Mouse (Mus musculus) embryonic facial prominence, embryonic 10.5 days (tissue): ENCODE results near the gene Cd48. TPM values are rescaled to one million over a fixed set of nuclear protein-coding genes. Genes with fewer than 3 reads are reported as not detected.
"Not testable (repeated sequence)": the region's sequence is repeated elsewhere in the genome, so short reads cannot be mapped to it uniquely, and the experiment has no call there.

Source experiments
- DNase-seq: peaks from one replicate; pipeline ENCODE4 v3.0.0-alpha.2; 2017; ENCODE audit warnings: low spot score
- H3K27ac ChIP-seq: fragments of 300-500 bp; sonication (generic); replicated peaks from 2 replicates; pipeline ENCODE4 v1.5.1; 2016; ENCODE audit warnings: mild to moderate bottlenecking
- H3K27me3 ChIP-seq: fragments of 300-500 bp; sonication (generic); replicated peaks from 2 replicates; pipeline ENCODE4 v1.6.1; 2016; ENCODE audit warnings: low read depth, mild to moderate bottlenecking; ENCODE audit not compliant: poor library complexity, severe bottlenecking
- H3K36me3 ChIP-seq: fragments of 300-500 bp; sonication (generic); replicated peaks from 2 replicates; pipeline ENCODE4 v1.6.1; 2016; ENCODE audit warnings: mild to moderate bottlenecking, moderate library complexity
- H3K4me1 ChIP-seq: fragments of 300-500 bp; sonication (generic); 2 replicates; pipeline ENCODE4 v1.6.1; 2016
- H3K4me3 ChIP-seq: fragments of 300-500 bp; sonication (generic); 2 replicates; pipeline ENCODE4 v1.5.1; 2016; ENCODE audit warnings: mild to moderate bottlenecking, moderate library complexity
- H3K9me3 ChIP-seq: fragments of 300-500 bp; sonication (generic); 2 replicates; pipeline ENCODE4 v1.6.1; 2016; ENCODE audit warnings: mild to moderate bottlenecking
- WGBS: fragments of 180-500 bp; shearing (Covaris S2); methylation state at CpG from one replicate; pipeline ENCODE4 v1.1.7; 2016; 5-methylcytosine and 5-hydroxymethylcytosine counted together
- polyA plus RNA-seq: library from polyadenylated mRNA; unstranded; fragments of >200 nt; fragmentation: Nextera tagmentation; extraction: Ambion mirVana; gene quantifications from 2 replicates; pipeline ENCODE4 v1.2.1, GENCODE M21; 2016

The Cd48 gene
- polyA plus RNA-seq, 1 experiment from 2014 or later: 0.55 TPM

DNA sequence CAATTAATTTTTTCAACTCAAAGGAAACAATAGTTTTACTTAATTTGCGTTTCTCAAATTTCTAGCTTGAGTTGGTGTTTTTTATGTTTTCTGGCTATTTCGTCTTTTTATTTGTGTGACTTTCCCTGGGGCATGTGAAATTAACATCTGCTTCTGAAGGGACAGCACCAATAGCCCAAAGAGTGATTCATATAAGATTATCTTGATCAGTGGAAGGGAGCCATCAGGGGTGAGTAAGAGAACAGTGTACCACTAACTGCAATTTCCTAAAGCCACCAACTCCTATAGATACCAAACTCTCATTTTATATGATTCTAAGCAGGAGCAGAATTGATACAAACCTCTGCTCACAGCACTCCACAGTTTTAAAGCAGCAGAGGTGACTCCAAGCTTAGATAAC is 18.1 kb upstream of the Cd48 start:
- H3K36me3 ChIP-seq: no peaks in the 10 kb centered on the region
- H3K9me3 ChIP-seq: no peaks in the 10 kb centered on the region
- WGBS: 85% methylated on average over 2 of the region's 2 CpGs
- no peaks in the 10 kb centered on the region for H3K4me1 ChIP-seq
- no peaks in the 10 kb centered on the region for H3K27me3 ChIP-seq
- H3K27ac ChIP-seq: no peak overlapping the region
- H3K4me3 ChIP-seq: no peak overlapping the region
- no peak for DNase-seq

DNA sequence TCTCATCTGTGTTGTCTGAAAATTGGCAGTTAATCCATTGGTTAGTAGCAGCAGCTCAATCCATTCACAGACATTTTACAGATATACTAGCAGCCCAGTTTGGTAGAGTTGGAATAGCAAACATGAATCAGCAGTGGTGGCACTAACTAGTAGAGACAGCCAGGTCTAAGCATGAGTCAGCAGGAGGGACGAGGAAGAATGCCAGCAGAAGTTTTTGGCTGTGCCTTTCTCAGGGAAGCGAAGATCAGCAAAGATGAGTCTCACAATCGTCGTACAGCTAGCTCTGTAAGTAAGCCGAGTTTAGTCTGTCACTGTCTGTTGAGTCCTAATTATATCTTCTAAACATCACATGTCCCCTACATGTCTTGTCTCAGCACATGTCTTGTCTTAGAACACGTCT is 15.5 kb upstream of the Cd48 start:
- Histone ChIP-seq H3K27me3 (no peaks in the 10 kb centered on the region), H3K27ac (no peak overlapping the region), H3K9me3 (no peaks in the 10 kb centered on the region), H3K4me3 (no peak overlapping the region), H3K36me3 (no peaks in the 10 kb centered on the region), H3K4me1 (no peaks in the 10 kb centered on the region)
- WGBS: 86% methylated on average over 6 of the region's 6 CpGs
- DNase-seq: no peak

DNA sequence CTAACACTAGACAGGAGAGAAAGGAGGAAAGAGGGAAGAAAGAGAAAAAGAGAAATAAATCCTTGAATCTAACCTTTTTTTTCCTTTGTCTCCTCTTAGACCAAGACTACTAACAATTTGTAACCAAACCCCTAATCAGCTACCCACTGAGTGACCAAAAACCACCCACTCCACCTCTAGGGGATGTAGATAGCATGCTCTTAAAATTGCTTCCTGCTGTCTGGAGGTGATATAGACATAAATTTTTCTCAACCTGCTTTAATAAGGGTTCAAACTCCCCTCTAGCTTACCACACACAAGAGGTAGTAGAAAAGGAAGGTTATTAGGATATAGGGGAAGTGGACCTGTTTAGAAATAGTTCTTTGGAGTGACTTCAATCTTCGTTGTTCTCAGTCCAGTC is 14.6 kb upstream of the Cd48 start:
- WGBS: 85% methylated on average over 1 of the region's 1 CpGs
- DNase-seq: no peak

DNA sequence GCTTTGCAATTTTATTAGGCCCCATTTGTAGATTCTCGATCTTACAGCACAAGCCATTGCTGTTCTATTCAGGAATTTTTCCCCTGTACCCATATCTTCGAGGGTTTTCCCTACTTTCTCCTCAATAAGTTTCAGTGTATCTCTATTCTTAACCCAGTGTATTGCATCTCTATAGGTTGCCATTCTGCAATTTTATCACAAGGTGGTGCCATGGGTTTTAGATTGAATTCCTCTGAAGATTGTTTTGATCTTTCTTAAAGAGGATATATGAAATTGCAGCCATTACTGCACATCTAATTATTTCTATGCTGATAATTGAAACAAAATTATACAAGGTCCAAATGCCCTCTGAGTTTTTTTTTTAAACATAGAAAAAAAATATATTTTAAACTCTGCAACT is 9.4 kb upstream of the Cd48 start:
- not testable (repeated sequence) for H3K4me1 ChIP-seq, H3K27ac ChIP-seq, H3K27me3 ChIP-seq, DNase-seq, H3K9me3 ChIP-seq, H3K36me3 ChIP-seq, H3K4me3 ChIP-seq
- WGBS: 86% methylated on average over 2 of the region's 2 CpGs

More for the DNA sequence above, 14.6 kb upstream of the Cd48 start:
- Histone ChIP-seq H3K27ac (no peak overlapping the region), H3K4me3 (no peak overlapping the region), H3K27me3 (no peaks in the 10 kb centered on the region), H3K36me3 (no peaks in the 10 kb centered on the region), H3K4me1 (no peaks in the 10 kb centered on the region), H3K9me3 (no peaks in the 10 kb centered on the region)

GRCm38 (mm10) chr1:171672854-171673475 is 8.8 kb upstream of the Cd48 start:
- no peaks in the 10 kb centered on the region for H3K36me3 ChIP-seq
- WGBS: 79% methylated on average over 5 of the region's 5 CpGs
- H3K9me3 ChIP-seq: no peaks in the 10 kb centered on the region
- no peak overlapping the region for H3K27ac ChIP-seq
- DNase-seq: no peak
- H3K27me3 ChIP-seq: no peaks in the 10 kb centered on the region
- no peaks in the 10 kb centered on the region for H3K4me1 ChIP-seq
- H3K4me3 ChIP-seq: no peak overlapping the region

- Histone ChIP-seq H3K4me3 (no peak overlapping the region), H3K36me3 (no peaks in the 10 kb centered on the region), H3K4me1 (no peaks in the 10 kb centered on the region), H3K9me3 (no peaks in the 10 kb centered on the region), H3K27me3 (no peaks in the 10 kb centered on the region), H3K27ac (no peak overlapping the region)
- DNase-seq: no peak
- WGBS: 84% methylated on average over 1 of the region's 1 CpGs
Observed at GRCm38 (mm10) chr1:171674467-171674866, 7.3 kb upstream of the Cd48 start.

- WGBS: 79% methylated on average over 1 of the region's 1 CpGs
Observed at GRCm38 (mm10) chr1:171677721-171678120, 4.1 kb upstream of the Cd48 start.

DNA sequence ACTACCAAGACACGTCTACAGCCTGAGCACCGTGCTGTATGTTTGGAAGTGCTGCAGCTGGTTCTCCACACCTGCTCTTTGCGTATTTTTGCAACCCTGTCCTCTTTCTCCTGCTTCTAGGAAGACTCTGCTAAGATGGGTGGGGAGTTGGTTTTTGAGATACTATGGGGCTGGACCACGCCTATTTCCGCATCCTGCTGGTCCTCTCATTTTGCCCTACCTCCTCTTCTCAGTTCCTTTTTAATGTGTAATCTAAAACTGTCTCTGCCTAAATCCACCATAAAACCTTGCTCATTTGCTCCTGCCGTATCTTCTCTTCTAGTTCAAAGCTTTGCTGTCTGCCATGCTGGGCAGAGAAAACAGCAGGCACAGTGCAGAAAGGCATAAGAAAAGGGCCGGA is 800 bp upstream of the Cd48 start:
- no peak for DNase-seq
- Histone ChIP-seq H3K4me3 (no peak overlapping the region), H3K27me3 (no peaks in the 10 kb centered on the region), H3K9me3 (no peaks in the 10 kb centered on the region), H3K36me3 (no peaks in the 10 kb centered on the region), H3K4me1 (no peaks in the 10 kb centered on the region), H3K27ac (no peak overlapping the region)
- 89% methylated on average over 7 of the region's 7 CpGs for WGBS

More at GRCm38 (mm10) chr1:171677721-171678120, 4.1 kb upstream of the Cd48 start:
- Histone ChIP-seq H3K27me3 (no peaks in the 10 kb centered on the region), H3K27ac (no peak overlapping the region), H3K4me3 (no peak overlapping the region), H3K4me1 (no peaks in the 10 kb centered on the region), H3K36me3 (no peaks in the 10 kb centered on the region), H3K9me3 (no peaks in the 10 kb centered on the region)
- DNase-seq: no peak

DNA sequence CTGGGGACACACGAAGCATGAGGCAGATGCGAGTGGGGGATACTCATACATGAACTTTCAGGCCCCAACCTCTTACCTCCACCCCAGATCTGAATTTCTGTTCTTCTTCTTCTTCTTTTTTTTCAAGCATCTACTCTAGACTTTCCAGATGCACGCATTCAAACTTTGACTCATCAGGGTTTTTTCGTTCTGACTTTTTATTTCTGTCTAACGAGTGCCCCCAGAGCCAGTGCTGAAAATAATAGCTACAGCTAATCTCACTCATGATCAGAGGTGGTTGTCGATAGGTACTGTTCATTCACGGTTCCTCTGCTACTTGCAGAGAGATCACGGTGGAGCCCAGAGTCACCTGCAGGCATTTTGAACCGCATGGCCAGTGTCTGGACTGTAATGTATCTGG is 3.1 kb downstream of the Cd48 start:
- DNase-seq: no peak
- WGBS: 94% methylated on average over 9 of the region's 9 CpGs
- no peak overlapping the region for H3K4me3 ChIP-seq
- no peaks in the 10 kb centered on the region for H3K9me3 ChIP-seq
- no peaks in the 10 kb centered on the region for H3K36me3 ChIP-seq
- H3K27me3 ChIP-seq: no peaks in the 10 kb centered on the region
- H3K4me1 ChIP-seq: no peaks in the 10 kb centered on the region
- H3K27ac ChIP-seq: no peak overlapping the region

DNA sequence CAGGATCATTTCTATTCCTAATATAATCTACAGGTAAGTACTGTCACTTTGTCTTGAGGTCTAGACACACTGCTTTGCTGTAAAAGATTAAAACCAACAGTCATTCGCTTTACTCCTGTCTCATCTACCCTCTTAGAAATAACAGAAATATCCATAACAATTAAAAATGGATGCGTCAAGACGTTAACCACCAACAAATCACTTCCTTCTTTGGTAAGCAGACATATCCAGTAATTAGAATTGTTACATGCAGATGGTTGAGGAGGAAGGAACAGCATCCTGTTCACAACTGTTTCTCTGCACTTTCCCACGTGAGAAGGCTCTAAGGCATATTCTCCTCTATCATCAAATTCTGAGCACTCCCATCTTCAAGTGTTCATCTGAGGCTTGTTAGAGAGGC is 5.5 kb downstream of the Cd48 start:
- 85% methylated on average over 4 of the region's 4 CpGs for WGBS
- H3K36me3 ChIP-seq: no peaks in the 10 kb centered on the region
- no peaks in the 10 kb centered on the region for H3K27me3 ChIP-seq

DNA sequence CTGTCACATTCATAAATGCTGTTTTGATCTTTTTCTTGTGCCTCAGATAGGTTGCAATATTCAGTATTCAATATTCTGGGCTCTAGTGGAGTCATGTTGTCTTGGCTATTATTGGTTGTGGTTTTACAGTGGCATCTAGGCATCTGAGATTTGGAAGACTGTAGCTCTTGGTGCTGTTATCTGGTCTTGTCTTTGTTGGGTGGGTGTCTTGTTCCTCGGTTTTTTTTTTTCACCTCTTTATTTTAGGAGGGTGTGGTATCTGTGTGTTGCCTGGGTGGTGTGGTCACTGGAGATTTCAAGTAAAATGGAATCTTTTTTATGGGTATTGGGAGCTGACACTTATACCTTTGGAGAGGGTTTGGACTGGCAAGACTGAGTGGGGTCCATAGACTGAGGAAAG is 12.1 kb downstream of the Cd48 start:
- H3K4me1 ChIP-seq: no peaks in the 10 kb centered on the region
- no peak overlapping the region for H3K27ac ChIP-seq
- H3K36me3 ChIP-seq: no peaks in the 10 kb centered on the region
- no peaks in the 10 kb centered on the region for H3K27me3 ChIP-seq
- DNase-seq: no peak
- H3K4me3 ChIP-seq: no peak overlapping the region
- no peaks in the 10 kb centered on the region for H3K9me3 ChIP-seq
- 75% methylated on average over 1 of the region's 1 CpGs for WGBS

More for the DNA sequence above, 5.5 kb downstream of the Cd48 start:
- no peak for DNase-seq
- H3K9me3 ChIP-seq: no peaks in the 10 kb centered on the region
- H3K4me1 ChIP-seq: no peaks in the 10 kb centered on the region
- no peak overlapping the region for H3K4me3 ChIP-seq
- H3K27ac ChIP-seq: no peak overlapping the region

DNA sequence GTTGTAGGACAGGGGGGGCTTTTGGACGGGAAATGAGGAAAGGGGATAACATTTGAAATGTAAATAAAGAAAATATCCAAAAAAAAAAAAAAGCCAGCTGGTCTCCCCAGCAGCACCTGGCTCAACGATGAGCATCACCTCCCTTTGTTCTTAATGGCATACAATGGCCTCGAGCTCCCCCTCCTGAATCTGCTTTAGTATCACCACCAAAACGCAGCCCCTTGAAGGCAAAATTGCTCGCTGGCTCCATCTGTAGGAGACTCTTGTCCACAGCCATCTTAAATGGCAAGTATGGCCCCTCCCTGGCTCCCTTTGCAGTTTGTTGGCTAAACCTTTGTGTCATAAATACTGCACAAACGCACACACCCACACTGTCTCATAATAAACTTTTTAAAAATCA is 17.2 kb downstream of the Cd48 start:
- Histone ChIP-seq H3K27me3 (no peaks in the 10 kb centered on the region), H3K4me3 (no peak overlapping the region), H3K36me3 (no peaks in the 10 kb centered on the region), H3K27ac (no peak overlapping the region), H3K4me1 (no peaks in the 10 kb centered on the region), H3K9me3 (no peaks in the 10 kb centered on the region)
- peak; percentile 39 for DNase-seq
- WGBS: 17% methylated on average over 6 of the region's 6 CpGs

DNA sequence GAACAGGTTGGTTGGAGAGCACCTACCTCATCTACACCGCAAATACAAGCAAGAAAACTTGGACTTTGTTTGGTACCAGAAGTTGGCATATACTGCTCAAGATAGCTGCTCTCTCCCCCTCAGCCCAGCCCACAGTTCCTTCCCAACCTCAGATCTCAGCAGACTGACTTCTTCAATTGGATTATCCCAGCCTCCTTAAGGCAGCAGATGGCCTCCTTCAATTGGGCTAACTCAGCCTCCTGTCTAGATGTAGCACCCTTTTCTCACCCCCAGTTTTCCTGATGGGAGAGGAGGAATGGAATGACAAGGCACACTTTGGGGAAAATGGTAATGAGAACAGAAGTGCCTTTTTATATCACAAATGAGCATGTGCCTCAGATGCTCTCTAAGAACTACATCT is 31.9 kb downstream of the Cd48 start:
- H3K9me3 ChIP-seq, H3K4me3 ChIP-seq, DNase-seq, H3K27ac ChIP-seq, H3K27me3 ChIP-seq, H3K36me3 ChIP-seq, H3K4me1 ChIP-seq: not testable (repeated sequence)
- WGBS: 85% methylated on average over 1 of the region's 1 CpGs

DNA sequence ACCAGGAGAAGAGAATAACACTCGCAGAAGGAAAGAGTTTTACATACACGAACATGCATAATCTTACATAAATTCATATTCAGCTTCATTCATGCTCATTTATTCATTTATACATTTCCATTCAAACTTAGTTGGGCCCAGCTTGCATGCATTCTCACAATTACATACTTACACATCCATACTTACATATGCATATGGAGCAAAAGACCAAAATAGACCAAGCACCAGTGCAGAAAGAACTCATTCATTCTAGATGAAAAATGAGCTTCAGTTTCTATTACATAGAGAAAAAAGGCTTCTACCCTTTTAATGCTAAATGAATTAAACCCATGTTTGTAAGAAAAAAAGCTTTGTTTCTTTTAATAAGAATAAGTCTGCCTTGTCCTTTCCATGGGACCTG is 33.6 kb downstream of the Cd48 start:
- no peaks in the 10 kb centered on the region for H3K36me3 ChIP-seq
- no peak for DNase-seq
- H3K4me3 ChIP-seq: no peak overlapping the region
- 85% methylated on average over 2 of the region's 2 CpGs for WGBS
- H3K9me3 ChIP-seq: no peaks in the 10 kb centered on the region
- no peaks in the 10 kb centered on the region for H3K4me1 ChIP-seq
- H3K27me3 ChIP-seq: no peaks in the 10 kb centered on the region
- H3K27ac ChIP-seq: no peak overlapping the region
